Mouse (Mus musculus) retina, postnatal 7 days (tissue): ENCODE measurements around the gene Hsf2.
A peak's percentile ranks its signal among the peaks of the same experiment; 100 is the strongest.
"Not testable (repeated sequence)": the region's sequence is repeated elsewhere in the genome, so short reads cannot be mapped to it uniquely, and the experiment has no call there.

ENCODE experiments used
- DNase-seq: peaks from one replicate; pipeline ENCODE4 v3.0.0-alpha.2; 2012; ENCODE audit warnings: low read depth, low spot score

The Hsf2 gene

GRCm38 (mm10) chr10:57531616-57532217 is 45.5 kb downstream of the Hsf2 start:
- no peak for DNase-seq

DNA sequence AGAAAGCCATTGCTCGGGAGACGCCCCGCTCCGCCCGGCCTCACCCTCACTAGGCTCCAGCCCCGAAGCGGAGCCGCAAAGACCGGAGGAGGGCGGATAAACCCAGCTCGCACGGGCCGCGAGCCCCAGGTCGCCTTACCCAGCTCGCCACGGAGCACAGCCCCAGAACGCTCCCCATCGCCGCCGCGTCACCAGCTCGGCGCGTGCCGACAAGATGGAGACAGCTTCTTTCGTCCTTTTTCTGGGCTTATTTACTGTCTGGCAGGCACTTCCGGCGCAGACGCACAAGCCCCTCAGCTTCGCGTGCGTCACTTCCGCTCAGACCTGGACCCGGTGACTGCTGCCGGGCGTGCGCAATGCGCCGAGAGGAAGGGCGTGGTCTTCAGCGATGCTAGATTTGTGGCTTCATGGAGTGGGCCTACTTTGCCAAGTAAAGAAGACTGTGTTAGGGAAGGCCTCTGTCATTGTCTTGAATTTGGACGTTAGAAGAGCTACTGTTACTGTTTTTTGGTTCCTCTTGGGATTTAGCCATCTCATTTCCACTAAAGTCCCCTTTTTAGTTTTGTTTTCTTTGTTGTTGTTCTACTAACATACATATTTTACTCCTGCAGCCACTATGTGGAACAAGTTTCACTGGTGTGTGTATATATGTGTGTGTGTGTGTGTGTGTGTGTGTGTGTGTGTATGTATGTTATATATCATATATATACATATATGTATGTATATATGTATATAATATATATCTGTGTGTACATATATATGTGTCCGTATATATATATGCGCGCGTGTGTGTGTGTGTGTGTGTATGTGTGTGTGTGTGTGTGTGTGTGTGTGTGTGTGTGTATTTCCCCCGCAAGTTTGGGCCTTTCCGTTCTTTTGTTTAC is 46.3 kb downstream of the Hsf2 start, which contains the start of gene Serinc1:
Gene Serinc1 (minus strand): TSS at position 313 of the 884 bp plus-strand sequence.
- DNase-seq: peak; percentile 90

- DNase-seq: not testable (repeated sequence)
Observed at GRCm38 (mm10) chr10:57543890-57544289, 57.7 kb downstream of the Hsf2 start.

DNA sequence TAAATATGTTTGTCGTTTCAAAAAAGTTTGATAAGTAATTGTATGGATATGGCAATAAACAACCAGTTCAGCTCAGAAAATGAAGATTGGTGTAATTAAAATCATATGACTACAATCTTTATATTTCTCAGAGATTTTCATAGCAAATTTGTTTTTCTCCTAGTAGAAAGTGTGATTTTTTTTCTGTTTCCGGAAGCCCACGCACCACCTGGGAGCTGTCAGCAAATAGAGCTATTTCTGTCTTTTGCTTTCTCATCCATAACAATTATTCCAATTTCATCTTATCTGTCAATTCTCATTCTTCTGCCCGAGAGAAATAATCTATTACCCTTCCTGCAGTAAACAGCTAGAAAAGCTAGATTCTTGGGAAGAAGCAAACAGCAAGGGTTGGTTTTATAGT is 63.4 kb downstream of the Hsf2 start:
- no peak for DNase-seq

DNA sequence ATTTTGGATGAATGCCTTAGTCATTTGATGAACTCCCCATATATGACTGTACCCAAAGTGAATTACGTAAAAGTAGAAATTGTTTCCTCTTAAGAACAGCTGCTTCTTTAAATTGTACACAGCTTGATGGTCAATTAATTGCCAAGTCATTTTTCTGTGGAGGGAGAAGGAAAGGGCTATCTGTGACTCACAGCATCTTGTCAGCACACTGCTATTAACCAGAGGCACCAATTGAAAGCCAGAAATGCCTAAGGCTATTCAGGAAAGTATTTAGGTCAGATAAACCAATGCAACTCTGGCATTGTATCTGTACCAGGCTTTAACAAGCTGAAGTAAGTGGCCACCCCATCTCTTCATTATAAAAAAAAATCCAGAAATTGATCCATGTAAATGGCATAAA is 67.5 kb downstream of the Hsf2 start:
- no peak for DNase-seq

- DNase-seq: no peak
Observed at GRCm38 (mm10) chr10:57557597-57557996, 71.4 kb downstream of the Hsf2 start.
